Mouse (Mus musculus): ENCODE data around the gene Lhfp. TPM values are rescaled to one million over a fixed set of nuclear protein-coding genes. Genes with fewer than 3 reads are reported as not detected.

The Lhfp gene
- total and polyA plus RNA-seq, 2 experiments, result 10.6 to 15.3 TPM

GRCm38 (mm10) chr3:53179936-53180335 lies 138.6 kb downstream of the Lhfp start:
- TF ChIP-seq POLR2A (IDR thresholded peaks at IDR 0.05; ENCODE audit: extremely low read depth, insufficient read depth, low read length), result no peak
- no peak for TF ChIP-seq CTCF (IDR thresholded peaks at IDR 0.05; ENCODE audit: low read depth, low read length)
- Histone ChIP-seq H3K27me3 (ENCODE audit: control insufficient read depth, insufficient read depth, low read length) (no peaks in the 10 kb centered on the region), H3K27ac (replicated peaks; ENCODE audit: insufficient read depth, low read depth, low read length) (no peak overlapping the region), H3K9ac (ENCODE audit: low read depth, low read length) (no peak overlapping the region), H3K79me2 (ENCODE audit: control insufficient read depth, insufficient read depth, low read length) (no peaks in the 10 kb centered on the region), H3K36me3 (ENCODE audit: control insufficient read depth, insufficient read depth, low read length) (no peaks in the 10 kb centered on the region), H3K4me3 (ENCODE audit: insufficient read depth, low read depth, low read length) (no peak overlapping the region), H3K4me1 (ENCODE audit: control insufficient read depth, insufficient read depth, low read length) (no peaks in the 10 kb centered on the region)
- no peak for DNase-seq (ENCODE audit: extremely low read depth, low read depth, low spot score)
- WGBS, result 89% methylated on average over 6 of the region's 6 CpGs

GRCm38 (mm10) chr3:53185439-53185838 lies 144.1 kb downstream of the Lhfp start:
- WGBS, result 84% methylated on average over 2 of the region's 2 CpGs
- no peaks in the 10 kb centered on the region for H3K27me3 ChIP-seq (ENCODE audit: control insufficient read depth, insufficient read depth, low read length)
- TF ChIP-seq CTCF (IDR thresholded peaks at IDR 0.05; ENCODE audit: low read depth, low read length) (no peak), POLR2A (IDR thresholded peaks at IDR 0.05; ENCODE audit: extremely low read depth, insufficient read depth, low read length) (no peak)
- no peaks in the 10 kb centered on the region for H3K79me2 ChIP-seq (ENCODE audit: control insufficient read depth, insufficient read depth, low read length)
- H3K4me1 ChIP-seq (ENCODE audit: control insufficient read depth, insufficient read depth, low read length), result no peaks in the 10 kb centered on the region
- DNase-seq (ENCODE audit: extremely low read depth, low read depth, low spot score), result no peak
- H3K36me3 ChIP-seq (ENCODE audit: control insufficient read depth, insufficient read depth, low read length), result no peaks in the 10 kb centered on the region
- no peak overlapping the region for H3K27ac ChIP-seq (replicated peaks; ENCODE audit: insufficient read depth, low read depth, low read length)
- H3K9ac ChIP-seq (ENCODE audit: low read depth, low read length), result no peak overlapping the region
- H3K4me3 ChIP-seq (ENCODE audit: insufficient read depth, low read depth, low read length), result no peak overlapping the region

GRCm38 (mm10) chr3:53193441-53193840 lies 152.1 kb downstream of the Lhfp start:
- no peaks in the 10 kb centered on the region for H3K27me3 ChIP-seq (ENCODE audit: control insufficient read depth, insufficient read depth, low read length)
- no peaks in the 10 kb centered on the region for H3K4me1 ChIP-seq (ENCODE audit: control insufficient read depth, insufficient read depth, low read length)
- H3K4me3 ChIP-seq (ENCODE audit: insufficient read depth, low read depth, low read length), result no peak overlapping the region
- no peak for DNase-seq (ENCODE audit: extremely low read depth, low read depth, low spot score)
- TF ChIP-seq POLR2A (IDR thresholded peaks at IDR 0.05; ENCODE audit: extremely low read depth, insufficient read depth, low read length) (no peak), CTCF (IDR thresholded peaks at IDR 0.05; ENCODE audit: low read depth, low read length) (no peak)
- H3K9ac ChIP-seq (ENCODE audit: low read depth, low read length), result no peak overlapping the region
- H3K36me3 ChIP-seq (ENCODE audit: control insufficient read depth, insufficient read depth, low read length), result no peaks in the 10 kb centered on the region
- H3K27ac ChIP-seq (replicated peaks; ENCODE audit: insufficient read depth, low read depth, low read length), result no peak overlapping the region
- H3K79me2 ChIP-seq (ENCODE audit: control insufficient read depth, insufficient read depth, low read length), result no peaks in the 10 kb centered on the region
- WGBS, result 76% methylated on average over 4 of the region's 4 CpGs

- DNase-seq (ENCODE audit: extremely low read depth, low read depth, low spot score), result no peak
- Histone ChIP-seq H3K4me3 (ENCODE audit: insufficient read depth, low read depth, low read length) (no peak overlapping the region), H3K27ac (replicated peaks; ENCODE audit: insufficient read depth, low read depth, low read length) (no peak overlapping the region), H3K27me3 (ENCODE audit: control insufficient read depth, insufficient read depth, low read length) (no peaks in the 10 kb centered on the region), H3K4me1 (ENCODE audit: control insufficient read depth, insufficient read depth, low read length) (no peaks in the 10 kb centered on the region), H3K79me2 (ENCODE audit: control insufficient read depth, insufficient read depth, low read length) (no peaks in the 10 kb centered on the region), H3K9ac (ENCODE audit: low read depth, low read length) (no peak overlapping the region), H3K36me3 (ENCODE audit: control insufficient read depth, insufficient read depth, low read length) (no peaks in the 10 kb centered on the region)
- 89% methylated on average over 8 of the region's 8 CpGs for WGBS
- TF ChIP-seq CTCF (IDR thresholded peaks at IDR 0.05; ENCODE audit: low read depth, low read length) (no peak), POLR2A (IDR thresholded peaks at IDR 0.05; ENCODE audit: extremely low read depth, insufficient read depth, low read length) (no peak)
Measured at GRCm38 (mm10) chr3:53195666-53196107, 154.4 kb downstream of the Lhfp start.

- Histone ChIP-seq H3K79me2 (ENCODE audit: control insufficient read depth, insufficient read depth, low read length) (no peaks in the 10 kb centered on the region), H3K4me3 (ENCODE audit: insufficient read depth, low read depth, low read length) (no peak overlapping the region), H3K9ac (ENCODE audit: low read depth, low read length) (no peak overlapping the region), H3K27ac (replicated peaks; ENCODE audit: insufficient read depth, low read depth, low read length) (no peak overlapping the region), H3K4me1 (ENCODE audit: control insufficient read depth, insufficient read depth, low read length) (no peaks in the 10 kb centered on the region), H3K27me3 (ENCODE audit: control insufficient read depth, insufficient read depth, low read length) (no peaks in the 10 kb centered on the region), H3K36me3 (ENCODE audit: control insufficient read depth, insufficient read depth, low read length) (no peaks in the 10 kb centered on the region)
- WGBS, result 85% methylated on average over 8 of the region's 8 CpGs
- no peak for DNase-seq (ENCODE audit: extremely low read depth, low read depth, low spot score)
- no peak for TF ChIP-seq CTCF (IDR thresholded peaks at IDR 0.05; ENCODE audit: low read depth, low read length)
- no peak for TF ChIP-seq POLR2A (IDR thresholded peaks at IDR 0.05; ENCODE audit: extremely low read depth, insufficient read depth, low read length)
Measured at GRCm38 (mm10) chr3:53200175-53200574, 158.8 kb downstream of the Lhfp start.

- H3K27ac ChIP-seq (replicated peaks; ENCODE audit: insufficient read depth, low read depth, low read length), result no peak overlapping the region
- H3K36me3 ChIP-seq (ENCODE audit: control insufficient read depth, insufficient read depth, low read length), result no peaks in the 10 kb centered on the region
- no peak overlapping the region for H3K9ac ChIP-seq (ENCODE audit: low read depth, low read length)
- no peaks in the 10 kb centered on the region for H3K4me1 ChIP-seq (ENCODE audit: control insufficient read depth, insufficient read depth, low read length)
- TF ChIP-seq CTCF (IDR thresholded peaks at IDR 0.05; ENCODE audit: low read depth, low read length), result no peak
- no peak for TF ChIP-seq POLR2A (IDR thresholded peaks at IDR 0.05; ENCODE audit: extremely low read depth, insufficient read depth, low read length)
- no peak overlapping the region for H3K4me3 ChIP-seq (ENCODE audit: insufficient read depth, low read depth, low read length)
- H3K27me3 ChIP-seq (ENCODE audit: control insufficient read depth, insufficient read depth, low read length), result no peaks in the 10 kb centered on the region
- no peaks in the 10 kb centered on the region for H3K79me2 ChIP-seq (ENCODE audit: control insufficient read depth, insufficient read depth, low read length)
- no peak for DNase-seq (ENCODE audit: extremely low read depth, low read depth, low spot score)
- whole genome bisulfite sequencing, result 79% methylated on average over 10 of the region's 10 CpGs
Measured at GRCm38 (mm10) chr3:53200853-53201252, 159.5 kb downstream of the Lhfp start.
